Mouse (Mus musculus) liver, embryonic 16.5 days (tissue): ENCODE data around the gene 4921530L21Rik. TPM values are rescaled to one million over a fixed set of nuclear protein-coding genes. Genes with fewer than 3 reads are reported as not detected.

ENCODE experiments used
- ATAC-seq: fragments of 200-750 bp; cut with Nextera tagmentation; 2 replicates; pipeline ENCODE4 v1.8.0; 2017; ENCODE audit warnings: low read depth, mild to moderate bottlenecking, moderate number of reproducible peaks, moderate library complexity
- H3K27ac ChIP-seq: fragments of 300-500 bp; sonication (generic); 2 replicates; pipeline ENCODE4 v1.5.1; 2014; ENCODE audit warnings: mild to moderate bottlenecking, low read length
- H3K27me3 ChIP-seq: fragments of 300-500 bp; sonication (generic); 2 replicates; pipeline ENCODE4 v1.6.1; 2014; ENCODE audit warnings: low read depth, low read length, mixed read lengths; ENCODE audit not compliant: control insufficient read depth, insufficient read depth
- H3K36me3 ChIP-seq: fragments of 300-500 bp; sonication (generic); 2 replicates; pipeline ENCODE4 v1.6.1; 2014; ENCODE audit warnings: mild to moderate bottlenecking; ENCODE audit not compliant: control insufficient read depth, insufficient read depth
- H3K4me1 ChIP-seq: fragments of 300-500 bp; sonication (generic); 2 replicates; pipeline ENCODE4 v1.6.1; 2014; ENCODE audit warnings: low read depth, low read length, mixed read lengths; ENCODE audit not compliant: control insufficient read depth
- H3K4me2 ChIP-seq: fragments of 300-500 bp; sonication (generic); 2 replicates; pipeline ENCODE4 v1.6.1; 2014; ENCODE audit warnings: low read depth, low read length, mixed read lengths
- H3K4me3 ChIP-seq: fragments of 300-500 bp; sonication (generic); 2 replicates; pipeline ENCODE4 v1.5.1; 2014; ENCODE audit warnings: low read depth, mild to moderate bottlenecking, low read length
- H3K9ac ChIP-seq: fragments of 300-500 bp; sonication (generic); 2 replicates; pipeline ENCODE4 v1.6.1; 2014; ENCODE audit warnings: low read depth, low read length
- H3K9me3 ChIP-seq: fragments of 300-500 bp; sonication (generic); replicated peaks from 2 replicates; pipeline ENCODE4 v1.6.1; 2016; ENCODE audit warnings: low read length; ENCODE audit not compliant: control insufficient read depth
- WGBS: fragments of 180-500 bp; shearing (Covaris S2); extraction: QIAGEN DNeasy Blood & Tissue Kit; methylation state at CpG from one replicate; pipeline ENCODE4 v1.1.7; 2014; ENCODE audit not compliant: insufficient replicate concordance; 5-methylcytosine and 5-hydroxymethylcytosine counted together
- polyA plus RNA-seq: library from polyadenylated mRNA; unstranded; fragments of >200 nt; fragmentation: Nextera tagmentation; extraction: Ambion mirVana; gene quantifications from 2 replicates; pipeline ENCODE4 v1.2.1, GENCODE M21; 2015

The 4921530L21Rik gene
- not detected in 2 replicates for polyA plus RNA-seq

DNA sequence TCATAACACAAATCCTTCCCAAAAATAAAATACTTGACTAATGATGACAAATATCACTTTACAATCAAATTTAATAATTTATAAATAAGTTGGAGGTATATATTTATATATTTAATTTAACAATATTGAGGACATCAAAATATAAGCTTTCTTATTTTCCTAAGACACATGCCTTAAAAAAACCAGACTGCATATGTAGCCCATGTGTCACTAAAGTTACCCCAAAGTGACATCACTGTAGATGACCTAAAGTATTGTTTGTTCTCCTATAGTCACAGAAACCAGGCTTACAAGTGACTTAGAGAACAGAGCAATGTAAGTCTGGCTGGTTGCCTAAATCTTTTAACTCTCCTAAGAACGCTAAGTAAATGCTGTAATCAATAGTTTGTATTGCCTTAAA, at the start of gene 4921530L21Rik:
TSS of gene 4921530L21Rik (plus strand) at position 301 of the 400 bp plus-strand sequence.
- Histone ChIP-seq H3K4me3 (no peak within 1 kb of the TSS), H3K27me3 (no peaks in the 10 kb centered on the region), H3K27ac (no peak within 1 kb of the TSS), H3K9ac (no peak within 1 kb of the TSS), H3K4me2 (no peak within 1 kb of the TSS), H3K9me3 (no peaks in the 10 kb centered on the region), H3K36me3 (no peaks in the 10 kb centered on the region), H3K4me1 (no peaks in the 10 kb centered on the region)
- no peak for ATAC-seq
- 70% methylated on average over 1 of the region's 1 CpGs for WGBS

DNA sequence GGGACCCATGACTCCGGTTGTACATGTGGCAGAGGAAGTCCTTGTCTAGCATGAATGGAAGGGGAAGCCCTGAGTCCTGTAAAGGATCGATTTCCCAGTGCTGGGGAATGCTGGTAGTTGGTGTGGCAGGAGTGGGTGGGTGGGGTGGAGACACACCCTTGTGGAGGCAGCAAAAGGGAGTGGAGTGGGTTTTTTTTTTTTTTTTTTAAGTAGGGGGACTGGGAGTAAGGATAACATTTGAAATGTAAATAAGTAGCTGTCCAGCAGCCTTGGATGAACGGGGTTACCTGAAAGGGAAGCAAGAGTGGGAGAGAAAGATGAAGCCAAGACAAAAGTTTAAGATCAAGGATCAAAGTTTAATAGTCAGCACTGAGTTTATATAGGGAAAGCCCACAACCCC, 47.2 kb upstream of the 4921530L21Rik start:
- no peak overlapping the region for H3K27ac ChIP-seq
- ATAC-seq = no peak
- no peaks in the 10 kb centered on the region for H3K27me3 ChIP-seq
- WGBS = 52% methylated on average over 3 of the region's 3 CpGs
- H3K4me3 ChIP-seq = no peak overlapping the region
- no peaks in the 10 kb centered on the region for H3K9me3 ChIP-seq
- no peaks in the 10 kb centered on the region for H3K36me3 ChIP-seq
- H3K4me2 ChIP-seq = no peak overlapping the region
- no peaks in the 10 kb centered on the region for H3K4me1 ChIP-seq
- no peak overlapping the region for H3K9ac ChIP-seq

DNA sequence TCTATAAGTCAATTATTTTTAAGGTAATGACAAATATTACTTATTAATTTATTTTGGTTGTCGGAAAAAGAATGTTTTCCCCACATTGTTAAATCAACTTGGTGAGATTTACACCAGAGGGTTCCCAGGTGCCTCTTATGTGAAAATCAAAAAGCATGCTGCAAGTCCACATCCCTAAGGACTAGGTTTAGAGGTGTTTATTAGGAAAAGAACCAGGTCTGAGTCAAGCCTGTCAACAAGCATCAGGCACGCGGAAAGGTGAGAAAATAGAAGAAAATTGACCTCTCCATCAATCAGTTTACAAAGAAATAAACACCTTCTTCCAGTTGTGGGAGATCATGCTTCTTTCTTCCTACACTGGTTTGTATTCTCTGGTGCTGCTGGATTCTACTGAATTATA, 18.1 kb upstream of the 4921530L21Rik start:
- H3K4me1 ChIP-seq = no peaks in the 10 kb centered on the region
- H3K36me3 ChIP-seq = no peaks in the 10 kb centered on the region
- H3K4me3 ChIP-seq = no peak overlapping the region
- no peaks in the 10 kb centered on the region for H3K27me3 ChIP-seq
- H3K4me2 ChIP-seq = no peak overlapping the region
- no peak overlapping the region for H3K9ac ChIP-seq
- H3K27ac ChIP-seq = no peak overlapping the region
- 67% methylated on average over 3 of the region's 3 CpGs for WGBS
- no peaks in the 10 kb centered on the region for H3K9me3 ChIP-seq
- no peak for ATAC-seq

DNA sequence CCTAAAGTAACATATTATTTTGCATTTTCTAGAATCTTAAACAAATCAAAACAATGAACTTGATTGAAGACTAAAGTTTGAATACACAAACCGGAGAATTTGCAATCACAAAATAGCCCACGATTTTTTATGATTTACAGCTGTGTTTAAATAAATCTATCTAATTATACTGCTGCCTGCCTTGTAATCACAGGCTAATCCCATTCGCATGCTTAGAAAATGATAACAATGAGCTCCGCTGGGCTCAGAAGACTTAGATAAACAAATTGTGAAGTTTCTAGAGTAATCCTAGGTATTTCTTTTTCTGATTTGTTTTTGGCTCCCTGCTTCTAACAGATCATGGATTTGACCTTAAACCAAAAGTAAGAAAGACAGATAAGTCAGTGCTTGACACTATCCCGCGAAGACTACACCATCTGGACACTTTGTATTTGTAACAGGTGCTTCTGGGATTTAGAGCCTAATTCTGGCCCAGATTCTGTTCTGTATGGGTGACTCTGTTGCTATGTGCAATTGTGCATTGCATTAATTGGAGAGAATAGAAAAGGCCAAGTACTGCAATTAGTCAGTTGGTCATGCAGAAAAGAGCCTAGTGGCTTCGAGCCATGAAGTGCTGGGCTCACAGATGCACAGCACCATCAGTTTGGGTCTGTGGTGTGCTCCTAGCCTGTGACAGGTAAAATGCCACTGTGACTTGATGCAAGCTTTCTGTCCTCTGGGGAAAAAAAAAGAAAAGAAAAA, 15.2 kb upstream of the 4921530L21Rik start:
- Histone ChIP-seq H3K9ac (no peak overlapping the region), H3K36me3 (no peaks in the 10 kb centered on the region), H3K4me2 (no peak overlapping the region), H3K4me1 (no peaks in the 10 kb centered on the region), H3K9me3 (no peaks in the 10 kb centered on the region), H3K4me3 (no peak overlapping the region), H3K27me3 (no peaks in the 10 kb centered on the region), H3K27ac (no peak overlapping the region)
- ATAC-seq = no peak
- WGBS = 64% methylated on average over 7 of the region's 7 CpGs

DNA sequence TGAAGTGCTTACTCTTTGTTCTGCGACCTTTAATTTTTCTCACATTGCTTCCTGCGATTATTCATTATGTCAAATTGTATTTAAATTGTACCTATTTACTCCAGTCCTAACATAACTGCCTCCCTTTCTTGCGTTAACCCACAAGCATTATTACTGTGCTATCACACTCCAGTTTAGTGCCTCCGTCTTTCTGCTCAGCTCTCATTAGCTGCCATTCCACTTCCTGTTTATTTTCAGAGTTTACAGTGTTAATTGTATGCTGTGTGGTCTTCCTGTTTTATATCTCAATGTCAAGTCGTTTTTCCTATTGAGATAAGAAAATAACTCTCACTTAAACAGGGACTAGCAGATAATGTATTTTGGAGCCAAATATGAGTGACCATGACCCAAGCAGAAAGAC, 9.0 kb upstream of the 4921530L21Rik start:
- Histone ChIP-seq H3K9ac (no peak overlapping the region), H3K36me3 (no peaks in the 10 kb centered on the region), H3K4me1 (no peaks in the 10 kb centered on the region), H3K4me2 (no peak overlapping the region), H3K9me3 (no peaks in the 10 kb centered on the region), H3K27ac (no peak overlapping the region), H3K27me3 (no peaks in the 10 kb centered on the region), H3K4me3 (no peak overlapping the region)
- no peak for ATAC-seq
- WGBS = 42% methylated on average over 5 of the region's 5 CpGs

DNA sequence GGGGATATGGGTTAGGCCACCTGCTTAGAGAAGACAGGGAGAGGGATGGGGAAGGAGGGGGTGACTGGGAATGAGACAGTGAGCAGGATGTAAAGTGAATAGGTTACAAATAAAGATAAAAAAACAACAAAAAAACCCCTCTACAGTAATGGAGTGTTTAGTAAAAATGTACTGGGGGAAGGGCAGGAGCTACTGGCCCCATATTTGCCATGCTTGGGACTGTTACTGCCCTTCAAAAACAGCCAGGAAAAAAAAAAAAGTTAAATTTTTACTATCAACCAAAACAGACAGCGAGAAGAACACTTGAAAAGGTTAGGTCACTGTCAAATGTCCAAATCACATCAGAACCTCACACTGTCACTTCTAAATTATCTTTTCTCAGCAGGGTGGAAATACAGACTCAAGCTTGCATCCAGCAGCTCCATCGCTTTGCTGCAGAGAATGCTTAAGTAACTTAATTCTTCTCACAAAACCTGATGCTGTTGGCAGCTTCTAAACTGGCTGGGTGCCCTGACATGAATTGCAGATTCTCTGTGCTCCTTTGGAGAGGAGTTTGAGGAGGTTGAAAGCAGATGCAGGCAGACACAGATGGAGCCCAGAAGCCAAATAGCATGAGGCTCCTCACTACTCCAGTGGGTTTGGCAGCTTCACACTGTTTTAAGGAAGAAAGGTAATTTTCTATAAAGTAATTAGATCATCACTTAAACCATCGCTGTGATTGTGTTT, 4.1 kb upstream of the 4921530L21Rik start:
- Histone ChIP-seq H3K9ac (no peak overlapping the region), H3K4me3 (no peak overlapping the region), H3K4me2 (no peak overlapping the region), H3K36me3 (no peaks in the 10 kb centered on the region), H3K27me3 (no peaks in the 10 kb centered on the region), H3K27ac (no peak overlapping the region), H3K9me3 (no peaks in the 10 kb centered on the region), H3K4me1 (no peaks in the 10 kb centered on the region)
- no peak for ATAC-seq
- 56% methylated on average over 3 of the region's 3 CpGs for WGBS

DNA sequence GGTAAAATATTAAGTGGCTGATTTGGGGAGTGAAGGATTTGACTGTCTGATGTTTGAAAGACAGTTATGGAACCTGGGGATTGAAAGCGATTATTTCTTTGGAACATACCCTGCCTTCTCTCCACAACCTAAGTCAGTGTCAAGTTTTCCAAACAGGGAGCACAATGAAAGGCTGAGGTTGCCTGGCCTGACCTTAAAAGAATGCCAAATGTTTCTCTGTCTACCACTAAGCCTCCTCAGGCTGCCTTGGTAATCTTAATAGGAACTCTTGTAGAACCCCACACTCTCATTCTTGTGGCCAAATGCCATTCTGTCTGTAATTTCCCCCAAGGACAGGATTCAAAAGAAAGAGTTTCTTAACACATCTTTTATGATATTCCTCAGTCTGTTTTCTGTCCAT, 3.5 kb upstream of the 4921530L21Rik start:
- no peak overlapping the region for H3K4me2 ChIP-seq
- no peak overlapping the region for H3K4me3 ChIP-seq
- no peak overlapping the region for H3K27ac ChIP-seq
- no peaks in the 10 kb centered on the region for H3K27me3 ChIP-seq
- 80% methylated on average over 1 of the region's 1 CpGs for WGBS
- ATAC-seq = no peak
- no peaks in the 10 kb centered on the region for H3K36me3 ChIP-seq
- no peak overlapping the region for H3K9ac ChIP-seq
- no peaks in the 10 kb centered on the region for H3K4me1 ChIP-seq
- no peaks in the 10 kb centered on the region for H3K9me3 ChIP-seq

DNA sequence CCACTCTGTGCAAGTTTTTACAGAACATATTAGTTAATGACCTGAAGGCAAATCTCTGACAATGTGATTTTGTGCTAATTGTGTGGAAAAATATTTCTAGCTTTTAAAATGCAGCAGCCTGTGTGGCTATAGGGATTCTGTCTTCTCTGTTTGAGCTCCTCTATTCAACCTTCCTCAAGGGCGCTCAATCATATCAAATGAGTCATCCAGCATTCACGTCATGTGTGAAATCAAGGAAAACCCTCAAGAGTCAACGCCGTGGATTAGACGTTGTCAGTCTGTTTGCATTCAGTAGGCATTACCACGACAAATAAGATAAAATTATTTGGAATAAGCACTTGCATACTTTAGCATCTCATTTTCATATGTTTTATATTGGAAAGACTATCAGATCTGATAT, 18.4 kb downstream of the 4921530L21Rik start:
- no peaks in the 10 kb centered on the region for H3K9me3 ChIP-seq
- no peaks in the 10 kb centered on the region for H3K36me3 ChIP-seq
- H3K27me3 ChIP-seq = no peaks in the 10 kb centered on the region
- H3K4me1 ChIP-seq = no peaks in the 10 kb centered on the region
- WGBS = 65% methylated on average over 6 of the region's 6 CpGs
- no peak overlapping the region for H3K27ac ChIP-seq
- no peak overlapping the region for H3K4me2 ChIP-seq
- ATAC-seq = no peak
- H3K4me3 ChIP-seq = no peak overlapping the region
- H3K9ac ChIP-seq = no peak overlapping the region

DNA sequence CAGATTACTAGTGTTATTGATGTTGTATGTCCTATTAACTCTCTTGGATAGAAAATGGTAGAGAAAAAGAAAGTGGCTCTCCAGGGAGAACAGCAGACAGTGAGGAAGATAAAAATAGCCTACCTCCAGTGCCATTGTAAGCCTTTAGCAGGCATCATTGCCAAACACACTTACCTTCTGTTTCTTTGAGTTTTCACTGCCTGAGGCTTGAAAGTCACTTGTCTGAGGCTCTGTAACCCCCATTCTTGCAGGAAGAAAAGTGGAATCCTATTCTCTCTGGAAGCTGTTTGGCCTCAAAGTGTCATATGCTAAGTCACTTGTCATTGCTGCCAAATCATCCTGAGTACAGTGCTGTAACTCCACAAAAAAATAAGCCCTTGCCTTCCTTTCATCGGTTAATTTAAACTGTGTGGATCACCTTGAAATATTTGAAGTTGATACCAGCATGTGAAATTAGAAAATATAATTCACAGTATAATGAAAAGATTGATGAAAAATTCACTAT, 23.6 kb downstream of the 4921530L21Rik start:
- Histone ChIP-seq H3K27me3 (no peaks in the 10 kb centered on the region), H3K27ac (no peak overlapping the region), H3K4me1 (no peaks in the 10 kb centered on the region), H3K4me2 (no peak overlapping the region), H3K36me3 (no peaks in the 10 kb centered on the region), H3K9ac (no peak overlapping the region), H3K4me3 (no peak overlapping the region), H3K9me3 (no peaks in the 10 kb centered on the region)
- WGBS = 69% methylated on average over 1 of the region's 1 CpGs
- ATAC-seq = no peak
